Mouse (Mus musculus) heart, embryonic 15.5 days (tissue): ENCODE measurements around the gene H2-Aa. TPM values are rescaled to one million over a fixed set of nuclear protein-coding genes. Genes with fewer than 3 reads are reported as not detected.

Experiments
- ATAC-seq: fragments of 200-750 bp; cut with Nextera tagmentation; replicated peaks from 2 replicates; pipeline ENCODE4 v1.8.0; 2017; ENCODE audit warnings: low read depth, moderate TSS enrichment; ENCODE audit not compliant: insufficient number of reproducible peaks, insufficient read depth, low FRiP score
- H3K27ac ChIP-seq: fragments of 300-500 bp; sonication (generic); 2 replicates; pipeline ENCODE4 v1.5.1; 2015; ENCODE audit warnings: mild to moderate bottlenecking, inconsistent platforms
- H3K27me3 ChIP-seq: fragments of 300-500 bp; sonication (generic); 2 replicates; pipeline ENCODE4 v1.6.1; 2015; ENCODE audit warnings: inconsistent platforms
- H3K36me3 ChIP-seq: fragments of 300-500 bp; sonication (generic); 2 replicates; pipeline ENCODE4 v1.6.1; 2015; ENCODE audit warnings: mild to moderate bottlenecking, inconsistent platforms
- H3K4me1 ChIP-seq: fragments of 300-500 bp; sonication (generic); replicated peaks from 2 replicates; pipeline ENCODE4 v1.6.1; 2015; ENCODE audit warnings: inconsistent platforms
- H3K4me2 ChIP-seq: fragments of 300-500 bp; sonication (generic); 2 replicates; pipeline ENCODE4 v1.6.1; 2015; ENCODE audit warnings: inconsistent platforms, mild to moderate bottlenecking, moderate library complexity
- H3K4me3 ChIP-seq: fragments of 300-500 bp; sonication (generic); 2 replicates; pipeline ENCODE4 v1.5.1; 2015; ENCODE audit warnings: mild to moderate bottlenecking, inconsistent platforms
- H3K9ac ChIP-seq: fragments of 300-500 bp; sonication (generic); 2 replicates; pipeline ENCODE4 v1.6.1; 2015; ENCODE audit warnings: mild to moderate bottlenecking, inconsistent platforms
- H3K9me3 ChIP-seq: fragments of 300-500 bp; sonication (generic); replicated peaks from 2 replicates; pipeline ENCODE4 v1.6.1; 2016; ENCODE audit warnings: inconsistent platforms
- WGBS: fragments of 180-500 bp; shearing (Covaris S2); methylation state at CpG from one replicate; pipeline ENCODE4 v1.1.7; 2015; ENCODE audit warnings: mixed read lengths; 5-methylcytosine and 5-hydroxymethylcytosine counted together
- polyA plus RNA-seq: library from polyadenylated mRNA; unstranded; fragments of >200 nt; fragmentation: Nextera tagmentation; extraction: Ambion mirVana; gene quantifications from 2 replicates; pipeline ENCODE4 v1.2.1, GENCODE M21; 2015

H2-Aa gene
- polyA plus RNA-seq, 1 experiment from 2014 or later = 5.9 TPM

DNA sequence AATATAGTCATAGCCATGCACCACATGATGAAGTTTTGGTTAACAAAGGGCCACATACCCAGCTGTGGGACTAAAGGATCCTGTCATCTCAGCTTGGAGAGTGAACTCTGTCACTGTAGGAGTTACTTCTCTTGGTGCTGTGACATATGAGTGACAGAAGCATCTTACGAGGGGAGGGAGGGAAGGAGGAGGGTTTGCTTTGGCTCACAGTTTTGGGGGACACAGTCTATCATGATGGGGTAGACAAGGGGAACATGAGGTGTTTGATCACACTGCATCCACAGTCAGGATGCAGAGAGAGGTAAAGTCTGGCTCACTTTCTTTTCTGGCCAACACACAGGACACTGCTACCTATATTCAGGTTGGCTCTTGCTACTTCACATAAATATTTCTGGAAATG lies 5.8 kb downstream of the H2-Aa start:
- no peak for ATAC-seq
- WGBS = 67% methylated on average over 1 of the region's 1 CpGs

DNA sequence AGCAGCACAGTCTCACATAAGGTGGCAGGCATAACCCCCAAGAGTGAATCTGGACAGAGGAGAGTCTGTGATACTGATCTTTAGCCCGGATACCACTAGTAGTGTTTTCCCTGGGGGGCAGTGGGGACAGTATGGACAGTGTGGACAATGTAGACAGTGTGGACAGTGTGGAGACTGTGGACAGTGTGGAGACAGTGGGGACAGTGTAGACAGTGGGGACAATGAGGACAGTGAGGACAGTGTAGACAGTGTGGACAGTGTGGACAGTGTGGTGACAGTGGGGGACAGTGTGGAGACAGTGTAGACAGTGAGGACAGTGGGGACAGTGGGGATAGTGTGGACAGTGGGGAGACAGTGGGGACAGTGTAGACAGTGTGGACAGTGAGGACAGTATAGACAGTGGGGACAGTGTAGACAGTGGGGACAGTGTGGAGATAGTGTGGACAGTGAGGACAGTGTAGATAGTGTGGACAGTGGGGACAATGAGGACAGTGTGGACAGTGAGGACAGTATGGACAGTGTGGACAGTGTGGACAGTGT lies 7.1 kb downstream of the H2-Aa start:
- no peak; the same call in 1 of the 2 replicates for ATAC-seq
- H3K9ac ChIP-seq = no peak overlapping the region
- no peaks in the 10 kb centered on the region for H3K36me3 ChIP-seq
- no peak overlapping the region for H3K4me3 ChIP-seq
- H3K4me1 ChIP-seq = no peaks in the 10 kb centered on the region
- H3K4me2 ChIP-seq = no peak overlapping the region
- no peaks in the 10 kb centered on the region; the same call in 1 of the 2 replicates for H3K27me3 ChIP-seq
- H3K9me3 ChIP-seq = 0 out of 2 replicates have a peak, but pooled peaks cover 3% of the 10 kb centered on the region
- no peak overlapping the region for H3K27ac ChIP-seq
- 65% methylated on average over 1 of the region's 1 CpGs for WGBS

More for the DNA sequence above, 5.8 kb downstream of the H2-Aa start:
- H3K9ac ChIP-seq = no peak overlapping the region
- no peaks in the 10 kb centered on the region for H3K4me1 ChIP-seq
- H3K9me3 ChIP-seq = no peaks in the 10 kb centered on the region
- no peaks in the 10 kb centered on the region; the same call in 1 of the 2 replicates for H3K27me3 ChIP-seq
- H3K4me3 ChIP-seq = no peak overlapping the region
- no peak overlapping the region for H3K27ac ChIP-seq
- H3K4me2 ChIP-seq = no peak overlapping the region
- H3K36me3 ChIP-seq = no peaks in the 10 kb centered on the region

DNA sequence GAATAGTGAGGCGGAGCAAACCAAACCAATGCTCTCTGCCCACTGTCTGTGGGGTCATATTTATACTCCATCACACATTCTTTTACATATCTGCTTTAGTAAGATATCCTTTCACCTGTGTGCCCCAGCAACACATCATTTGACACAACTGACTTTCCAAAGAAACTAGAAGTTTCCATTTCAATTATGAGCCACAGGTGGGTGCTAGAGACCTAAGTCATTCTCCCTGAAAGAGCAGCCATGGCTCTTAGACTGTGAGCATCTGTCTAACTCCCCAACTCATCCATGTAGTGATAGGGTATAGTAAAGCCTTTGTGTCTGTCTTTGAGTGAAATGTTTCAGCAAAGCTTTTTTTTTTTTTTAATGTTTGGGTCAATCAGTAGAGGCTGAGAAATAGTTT lies 15.5 kb downstream of the H2-Aa start:
- Histone ChIP-seq H3K27me3 (no peaks in the 10 kb centered on the region), H3K27ac (no peak overlapping the region), H3K36me3 (no peaks in the 10 kb centered on the region), H3K9ac (no peak overlapping the region), H3K9me3 (0 out of 2 replicates have a peak, but pooled peaks cover 3% of the 10 kb centered on the region), H3K4me3 (no peak overlapping the region), H3K4me2 (no peak overlapping the region), H3K4me1 (no peaks in the 10 kb centered on the region)
- ATAC-seq = no peak
- WGBS = 87% methylated on average over 1 of the region's 1 CpGs

DNA sequence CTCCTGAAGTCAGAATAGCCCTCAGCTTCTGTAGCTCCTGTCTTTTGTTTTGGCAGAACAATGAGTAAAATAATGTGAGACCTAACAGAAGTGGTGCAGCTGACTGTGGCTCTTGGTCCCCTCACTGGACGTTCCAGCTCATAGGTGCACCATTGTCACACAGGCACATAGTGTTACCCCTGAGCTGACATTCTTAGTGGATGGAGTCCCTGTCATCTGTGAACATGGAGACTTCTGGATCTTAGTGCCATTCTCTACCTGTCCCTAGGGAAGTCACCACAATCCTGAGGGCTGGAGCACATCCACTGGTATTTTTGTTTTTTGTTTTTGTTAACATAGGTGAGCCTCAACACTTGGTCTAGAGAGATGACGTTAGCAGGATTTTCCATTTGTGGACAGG lies 16.7 kb downstream of the H2-Aa start:
- H3K4me3 ChIP-seq = no peak overlapping the region
- no peak for ATAC-seq
- H3K36me3 ChIP-seq = no peaks in the 10 kb centered on the region
- WGBS = 80% methylated on average over 2 of the region's 2 CpGs
- H3K27me3 ChIP-seq = no peaks in the 10 kb centered on the region; the same call in 1 of the 2 replicates
- H3K4me2 ChIP-seq = no peak overlapping the region
- no peaks in the 10 kb centered on the region for H3K4me1 ChIP-seq
- no peak overlapping the region for H3K27ac ChIP-seq
- no peak overlapping the region for H3K9ac ChIP-seq
- H3K9me3 ChIP-seq = no peaks in the 10 kb centered on the region

DNA sequence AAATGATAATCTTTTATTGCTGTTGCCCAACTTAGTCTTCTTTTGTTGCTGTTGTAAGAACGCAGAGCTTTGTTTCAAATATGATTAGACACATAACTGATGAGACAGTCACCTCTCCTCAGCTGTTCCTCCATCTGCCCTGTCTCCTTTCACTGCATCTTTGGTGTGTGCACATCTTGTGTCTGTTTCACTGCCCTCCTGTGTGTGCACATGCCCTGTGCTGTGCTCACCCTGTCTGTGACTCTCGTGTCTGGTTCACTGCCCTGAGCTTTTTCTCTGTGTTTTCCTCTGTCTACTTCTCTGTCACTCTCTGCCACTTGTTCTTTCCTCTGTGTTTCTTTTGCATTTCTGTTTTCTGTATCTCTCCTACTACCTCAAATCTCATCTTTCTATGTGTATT lies 17.4 kb downstream of the H2-Aa start:
- H3K4me3 ChIP-seq = no peak overlapping the region
- H3K36me3 ChIP-seq = no peaks in the 10 kb centered on the region
- peaks cover under 1% of the 10 kb centered on the region; the same call in 1 of the 2 replicates for H3K4me1 ChIP-seq
- H3K27ac ChIP-seq = no peak overlapping the region
- no peaks in the 10 kb centered on the region for H3K9me3 ChIP-seq
- H3K9ac ChIP-seq = no peak overlapping the region
- H3K27me3 ChIP-seq = peaks cover 4% of the 10 kb centered on the region
- H3K4me2 ChIP-seq = no peak overlapping the region
- WGBS = 75% methylated on average over 2 of the region's 2 CpGs
- no peak for ATAC-seq

DNA sequence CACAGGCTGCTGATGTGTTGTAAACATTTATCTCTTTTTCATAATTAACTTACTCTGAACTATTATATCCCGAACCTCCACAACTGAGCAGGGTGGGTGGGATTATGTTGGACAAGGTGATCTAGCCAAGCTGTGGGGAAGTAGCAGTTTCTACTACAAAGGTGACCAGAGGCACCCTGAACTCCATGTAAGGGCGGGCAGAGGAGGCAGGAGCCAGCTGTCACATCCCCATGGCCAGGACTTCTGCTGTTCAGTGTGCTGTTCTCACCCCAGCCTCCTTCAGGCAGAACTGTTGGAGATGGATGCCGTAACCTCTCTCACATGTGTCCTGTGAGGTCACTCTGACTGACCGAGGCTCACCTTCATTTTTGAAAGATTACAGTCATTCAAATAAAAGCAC lies 17.8 kb downstream of the H2-Aa start:
- no peak overlapping the region for H3K4me3 ChIP-seq
- 68% methylated on average over 4 of the region's 4 CpGs for WGBS
- H3K9me3 ChIP-seq = no peaks in the 10 kb centered on the region
- no peak for ATAC-seq
- H3K9ac ChIP-seq = no peak overlapping the region
- peaks cover 4% of the 10 kb centered on the region for H3K4me1 ChIP-seq
- H3K36me3 ChIP-seq = no peaks in the 10 kb centered on the region
- peaks cover 8% of the 10 kb centered on the region for H3K27me3 ChIP-seq
- H3K27ac ChIP-seq = no peak overlapping the region
- H3K4me2 ChIP-seq = no peak overlapping the region

DNA sequence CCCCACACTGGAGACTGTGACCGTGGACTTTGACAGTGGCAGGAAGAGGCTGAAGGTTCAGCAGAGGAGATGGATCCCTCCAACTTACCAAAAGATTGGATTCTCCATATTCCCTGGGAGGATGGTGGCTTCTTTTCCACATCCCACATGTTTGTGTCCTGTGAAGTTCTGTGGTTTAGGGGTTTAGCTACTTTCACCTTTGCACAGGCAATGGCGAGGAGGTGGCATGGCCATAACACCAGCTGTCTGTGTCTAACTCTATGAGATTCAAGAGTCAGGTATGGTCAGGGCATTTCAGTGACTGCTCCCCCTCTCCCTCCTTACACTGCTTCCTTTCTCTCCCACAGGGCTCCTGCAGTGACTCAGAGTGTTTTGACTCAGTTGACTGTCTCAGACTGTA lies 18.9 kb downstream of the H2-Aa start:
- WGBS = 87% methylated on average over 2 of the region's 2 CpGs
- no peaks in the 10 kb centered on the region for H3K9me3 ChIP-seq
- no peak for ATAC-seq

DNA sequence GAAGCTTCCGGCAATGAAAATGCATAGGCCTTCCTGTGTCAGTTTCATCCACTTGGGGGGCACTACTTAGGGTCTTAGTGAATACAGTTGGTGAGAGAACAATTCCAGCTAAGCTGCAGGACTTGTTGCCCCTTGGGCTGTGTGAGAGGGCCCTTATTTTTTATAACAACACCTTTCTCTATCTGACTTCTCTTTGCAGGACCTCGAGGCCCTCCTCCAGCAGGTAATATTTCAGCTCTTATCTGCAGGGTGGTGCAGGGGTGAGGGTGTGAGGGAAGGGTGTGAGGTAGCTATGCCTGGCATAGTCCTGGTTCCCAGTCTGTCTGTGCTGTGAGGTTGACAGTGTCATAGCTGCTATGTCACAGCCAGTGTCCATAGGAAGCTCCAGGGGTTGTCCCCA lies 19.4 kb downstream of the H2-Aa start:
- Histone ChIP-seq H3K9me3 (no peaks in the 10 kb centered on the region), H3K4me2 (no peak overlapping the region), H3K27ac (no peak overlapping the region), H3K36me3 (no peaks in the 10 kb centered on the region), H3K27me3 (peaks cover 18% of the 10 kb centered on the region), H3K4me3 (no peak overlapping the region), H3K9ac (no peak overlapping the region), H3K4me1 (peaks cover 14% of the 10 kb centered on the region)
- WGBS = 63% methylated on average over 2 of the region's 2 CpGs
- ATAC-seq = no peak

More for the DNA sequence above, 18.9 kb downstream of the H2-Aa start:
- Histone ChIP-seq H3K9ac (no peak overlapping the region), H3K27me3 (peaks cover 13% of the 10 kb centered on the region), H3K36me3 (no peaks in the 10 kb centered on the region), H3K4me1 (peaks cover 10% of the 10 kb centered on the region), H3K4me3 (no peak overlapping the region), H3K27ac (no peak overlapping the region), H3K4me2 (no peak overlapping the region)

DNA sequence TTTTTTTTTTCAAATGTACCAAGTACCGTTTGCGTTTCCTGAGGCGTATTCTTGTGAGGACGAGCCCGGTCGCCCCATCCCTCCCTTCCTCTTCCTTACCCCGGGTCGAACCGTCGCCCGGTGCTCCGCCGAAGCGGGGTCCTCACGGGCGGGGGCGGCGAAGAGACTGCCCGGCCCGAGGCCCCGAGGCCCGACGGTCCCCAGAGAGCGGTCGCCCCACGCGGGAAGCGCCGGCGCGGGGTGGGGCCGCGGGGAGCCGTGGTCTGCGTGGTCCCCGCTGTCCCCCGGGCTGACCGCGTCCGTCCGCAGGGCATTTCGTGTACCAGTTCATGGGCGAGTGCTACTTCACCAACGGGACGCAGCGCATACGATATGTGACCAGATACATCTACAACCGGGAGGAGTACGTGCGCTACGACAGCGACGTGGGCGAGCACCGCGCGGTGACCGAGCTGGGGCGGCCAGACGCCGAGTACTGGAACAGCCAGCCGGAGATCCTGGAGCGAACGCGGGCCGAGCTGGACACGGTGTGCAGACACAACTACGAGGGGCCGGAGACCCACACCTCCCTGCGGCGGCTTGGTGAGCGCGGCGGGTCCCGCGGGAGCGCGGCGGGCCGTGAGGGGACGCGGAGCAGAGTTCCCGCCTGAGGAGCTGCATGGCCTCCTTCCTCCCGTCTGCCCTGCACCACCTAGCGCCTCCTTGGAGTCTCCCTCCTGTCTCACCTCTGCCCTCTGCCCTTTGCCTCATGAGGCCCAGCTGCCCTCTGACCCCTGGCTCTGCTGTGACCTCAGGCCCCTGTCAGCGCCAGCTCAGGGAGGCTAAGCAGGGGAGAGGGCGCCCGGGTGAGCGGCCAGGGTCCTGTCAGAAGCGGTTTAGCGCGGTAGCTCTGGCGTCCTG lies 22.9 kb downstream of the H2-Aa start:
- Histone ChIP-seq H3K9me3 (no peaks in the 10 kb centered on the region), H3K36me3 (no peaks in the 10 kb centered on the region), H3K4me1 (peaks cover 20% of the 10 kb centered on the region), H3K4me3 (peak overlapping the region; percentile 65), H3K27ac (no peak overlapping the region), H3K9ac (peak overlapping the region; percentile 65), H3K27me3 (peaks cover 25% of the 10 kb centered on the region), H3K4me2 (peak overlapping the region; percentile 99)
- ATAC-seq = peak; percentile 32; the same call in 1 of the 2 replicates
- WGBS = under 1% methylated on average over 92 of the region's 93 CpGs

DNA sequence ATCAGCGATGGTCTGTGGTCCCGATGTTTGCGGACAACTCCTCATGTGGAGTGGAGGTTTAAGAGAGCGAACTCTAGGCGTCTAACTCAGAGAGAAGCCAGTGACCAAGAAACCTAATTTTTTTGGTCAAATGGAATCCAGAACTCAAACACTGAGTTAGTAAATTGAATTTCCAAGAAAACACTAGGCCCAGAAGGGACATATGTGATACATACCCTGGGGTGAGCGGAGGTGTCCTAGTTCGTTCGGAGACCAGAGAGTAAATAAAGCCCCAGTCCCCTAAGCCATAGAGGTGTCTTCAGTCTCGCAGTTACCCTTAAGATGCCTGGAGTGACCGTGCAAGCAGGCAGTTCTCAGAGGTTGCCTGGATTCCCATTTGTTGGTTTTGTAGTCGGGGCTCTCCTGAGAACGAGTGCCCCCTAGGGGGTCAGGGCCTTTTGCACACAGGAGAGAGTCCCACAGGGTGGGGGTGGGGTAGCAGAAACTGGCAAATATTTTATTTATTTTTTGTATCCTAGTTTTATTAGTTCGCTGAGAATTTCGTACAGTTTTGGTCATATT lies 23.7 kb downstream of the H2-Aa start:
- H3K4me1 ChIP-seq = peaks cover 20% of the 10 kb centered on the region
- no peak overlapping the region for H3K9ac ChIP-seq
- H3K9me3 ChIP-seq = no peaks in the 10 kb centered on the region
- H3K4me3 ChIP-seq = peak overlapping the region; percentile 65
- H3K4me2 ChIP-seq = peak overlapping the region; percentile 99
- no peak for ATAC-seq
- H3K36me3 ChIP-seq = no peaks in the 10 kb centered on the region
- WGBS = 4% methylated on average over 14 of the region's 14 CpGs
- no peak overlapping the region for H3K27ac ChIP-seq
- peaks cover 30% of the 10 kb centered on the region for H3K27me3 ChIP-seq

DNA sequence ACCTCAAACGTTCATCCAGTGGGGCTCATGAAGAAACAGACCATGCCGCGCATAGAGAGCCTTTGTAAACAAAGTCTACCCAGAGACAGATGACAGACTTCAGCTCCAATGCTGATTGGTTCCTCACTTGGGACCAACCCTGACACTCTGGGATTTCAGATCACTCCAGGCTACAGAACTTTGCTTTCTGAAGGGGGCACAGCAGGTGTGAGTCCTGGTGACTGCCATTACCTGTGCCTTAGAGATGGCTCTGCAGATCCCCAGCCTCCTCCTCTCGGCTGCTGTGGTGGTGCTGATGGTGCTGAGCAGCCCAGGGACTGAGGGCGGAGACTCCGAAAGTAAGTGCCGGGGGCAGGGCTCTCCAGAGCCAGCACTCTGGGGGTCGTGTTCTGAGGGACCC lies 24.6 kb downstream of the H2-Aa start:
- Histone ChIP-seq H3K9ac (0 out of 2 replicates have a peak overlapping the region, but pooled peaks have one; percentile 15), H3K27me3 (peaks cover 35% of the 10 kb centered on the region), H3K4me2 (peak overlapping the region; percentile 99), H3K4me1 (peaks cover 20% of the 10 kb centered on the region), H3K4me3 (peak overlapping the region; percentile 65), H3K27ac (no peak overlapping the region), H3K36me3 (no peaks in the 10 kb centered on the region), H3K9me3 (no peaks in the 10 kb centered on the region)
- peak; percentile 68 for ATAC-seq
- under 1% methylated on average over 8 of the region's 8 CpGs for WGBS
